Mouse (Mus musculus) intestine, embryonic 16.5 days (tissue): ENCODE measurements around the gene Taok2. TPM values are rescaled to one million over a fixed set of nuclear protein-coding genes. Genes with fewer than 3 reads are reported as not detected.

Experiments
- polyA plus RNA-seq: library from polyadenylated mRNA; unstranded; fragments of >200 nt; fragmentation: Nextera tagmentation; extraction: Ambion mirVana; gene quantifications from 2 replicates; pipeline ENCODE4 v1.2.1, GENCODE M21; 2015

Taok2 gene
- polyA plus RNA-seq, 1 experiment from 2014 or later = 28.6 TPM

Other genes starting within 250 kb of the Taok2 start
- 42.7 and 49.8 TPM in 2 replicates for gene Sgf29, start 235.4 kb downstream of the Taok2 start, polyA plus RNA-seq
- gene Sult1a1, start 208.3 kb downstream of the Taok2 start, polyA plus RNA-seq = 7.5 and 7.6 TPM in 2 replicates
- 111 and 112 TPM in 2 replicates for gene Bola2, start 189.3 kb downstream of the Taok2 start, polyA plus RNA-seq
- gene Slx1b, start 188.9 kb downstream of the Taok2 start, polyA plus RNA-seq = 8.3 and 8.9 TPM in 2 replicates
- 38.0 and 38.7 TPM in 2 replicates for gene Coro1a, start 176.9 kb downstream of the Taok2 start, polyA plus RNA-seq
- 122 and 126 TPM in 2 replicates for gene Mapk3, start 125.1 kb downstream of the Taok2 start, polyA plus RNA-seq
- 1.4 and 2.1 TPM in 2 replicates for gene Gdpd3, start 118.4 kb downstream of the Taok2 start, polyA plus RNA-seq
- 59.5 and 61.5 TPM in 2 replicates for gene Ypel3, start 107.7 kb downstream of the Taok2 start, polyA plus RNA-seq
- 0.36 and 0.37 TPM in 2 replicates for gene Tbx6, start 103.2 kb downstream of the Taok2 start, polyA plus RNA-seq
- gene Ppp4c, start 92.2 kb downstream of the Taok2 start, polyA plus RNA-seq = 213 and 215 TPM in 2 replicates
- gene Fam57b, start 87.0 kb downstream of the Taok2 start, polyA plus RNA-seq = 1.0 and 1.4 TPM in 2 replicates
- not detected in 2 replicates for gene 4930451I11Rik, start 53.1 kb downstream of the Taok2 start, polyA plus RNA-seq
- gene Doc2a, start 37.3 kb downstream of the Taok2 start, polyA plus RNA-seq = 0.37 and 0.62 TPM in 2 replicates
- gene Hirip3, start 22.7 kb downstream of the Taok2 start, polyA plus RNA-seq = 18.3 and 24.8 TPM in 2 replicates
- 62.3 and 64.0 TPM in 2 replicates for gene Ino80e, start 22.3 kb downstream of the Taok2 start, polyA plus RNA-seq
- gene Tmem219, start 38.2 kb upstream of the Taok2 start, polyA plus RNA-seq = 34.1 and 35.4 TPM in 2 replicates
- gene Kctd13, start 44.2 kb upstream of the Taok2 start, polyA plus RNA-seq = 10.9 and 11.2 TPM in 2 replicates
- gene Asphd1, start 64.9 kb upstream of the Taok2 start, polyA plus RNA-seq = 0.31 and 0.56 TPM in 2 replicates
- gene Sez6l2, start 65.9 kb upstream of the Taok2 start, polyA plus RNA-seq = 1.5 and 1.7 TPM in 2 replicates
- 167 TPM in 2 replicates for gene Cdipt, start 91.2 kb upstream of the Taok2 start, polyA plus RNA-seq
- gene Cdiptos, start 91.4 kb upstream of the Taok2 start, polyA plus RNA-seq = 1.3 and 1.6 TPM in 2 replicates
- 73.7 and 84.9 TPM in 2 replicates for gene Mvp, start 129.9 kb upstream of the Taok2 start, polyA plus RNA-seq
- 0.78 and 2.5 TPM in 2 replicates for gene Pagr1b, start 131.8 kb upstream of the Taok2 start, polyA plus RNA-seq
- gene Pagr1a, start 132.6 kb upstream of the Taok2 start, polyA plus RNA-seq = 69.8 and 82.7 TPM in 2 replicates
- gene Gm42742, start 136.4 kb upstream of the Taok2 start, polyA plus RNA-seq = 21.9 and 23.5 TPM in 2 replicates
- gene Prrt2, start 136.5 kb upstream of the Taok2 start, polyA plus RNA-seq = 2.9 and 3.8 TPM in 2 replicates
- gene Maz, start 142.3 kb upstream of the Taok2 start, polyA plus RNA-seq = 35.7 and 42.1 TPM in 2 replicates
- 87.5 and 100 TPM in 2 replicates for gene Kif22, start 157.8 kb upstream of the Taok2 start, polyA plus RNA-seq
- 37.2 and 69.9 TPM in 2 replicates for gene Zg16, start 202.6 kb upstream of the Taok2 start, polyA plus RNA-seq
- 7.4 and 7.7 TPM in 2 replicates for gene AI467606, start 206.7 kb upstream of the Taok2 start, polyA plus RNA-seq
- 4.9 and 6.8 TPM in 2 replicates for gene Qprt, start 237.5 kb upstream of the Taok2 start, polyA plus RNA-seq